Mouse (Mus musculus): Measurements from ENCODE around the gene Tbc1d9b. TPM values are rescaled to one million over a fixed set of nuclear protein-coding genes. Genes with fewer than 3 reads are reported as not detected.
"Not testable (repeated sequence)": the region's sequence is repeated elsewhere in the genome, so short reads cannot be mapped to it uniquely, and the experiment has no call there.

Tbc1d9b gene
- total RNA-seq (2017), result 34.9 to 89.4 TPM (median 86.4 TPM) in 3 replicates

DNA sequence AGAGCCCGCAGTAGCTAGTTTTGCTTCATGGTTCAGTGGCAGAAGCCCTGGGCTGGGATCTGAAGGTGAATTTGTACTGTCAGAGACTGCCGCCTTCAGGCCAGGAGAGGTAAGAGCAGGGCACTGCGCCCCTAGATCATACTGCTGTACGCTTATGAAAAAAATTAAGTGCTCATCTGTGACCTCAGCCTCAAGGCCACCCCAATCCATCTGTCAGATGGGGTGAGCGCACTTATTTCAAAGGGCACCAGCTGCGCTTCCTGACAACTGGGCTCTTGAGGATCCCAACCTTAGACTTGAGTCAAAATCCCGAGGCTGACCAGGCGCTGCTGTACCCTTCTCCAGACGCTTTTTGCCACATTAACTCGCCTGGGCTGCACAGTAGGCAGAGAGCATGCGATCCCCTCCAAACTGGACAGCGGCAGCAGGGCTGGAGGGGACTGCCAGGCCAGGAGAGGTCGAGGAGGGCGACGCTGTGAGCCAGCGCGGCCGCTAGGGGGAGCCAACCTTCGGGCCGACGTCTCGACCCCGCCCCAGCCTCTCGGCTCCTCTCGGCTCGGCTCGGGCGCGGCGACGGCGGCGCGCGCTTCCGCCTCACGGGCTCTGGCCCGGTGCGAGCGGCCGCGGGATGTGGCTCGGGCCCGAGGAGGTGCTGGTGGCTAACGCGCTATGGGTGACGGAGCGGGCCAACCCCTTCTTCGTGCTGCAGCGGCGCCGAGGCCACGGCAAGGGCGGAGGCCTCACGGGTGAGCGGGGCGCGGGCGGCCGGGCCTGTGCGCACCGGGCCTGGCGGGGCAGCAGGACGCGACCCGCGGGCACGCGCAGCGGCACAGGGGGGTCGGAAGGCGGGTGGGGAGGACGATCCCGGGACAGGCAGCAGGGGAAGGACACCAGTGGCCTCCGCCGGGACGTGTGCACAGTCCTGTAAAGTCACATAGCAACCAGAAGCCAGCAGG is at the start of gene Tbc1d9b:
Gene Tbc1d9b, plus strand, starts transcription at position 586 of the 956 bp plus-strand sequence.
- peak; percentile 73 for ATAC-seq (replicated peaks; ENCODE audit: insufficient number of reproducible peaks, low FRiP score, low TSS enrichment, poor library complexity, severe bottlenecking)

DNA sequence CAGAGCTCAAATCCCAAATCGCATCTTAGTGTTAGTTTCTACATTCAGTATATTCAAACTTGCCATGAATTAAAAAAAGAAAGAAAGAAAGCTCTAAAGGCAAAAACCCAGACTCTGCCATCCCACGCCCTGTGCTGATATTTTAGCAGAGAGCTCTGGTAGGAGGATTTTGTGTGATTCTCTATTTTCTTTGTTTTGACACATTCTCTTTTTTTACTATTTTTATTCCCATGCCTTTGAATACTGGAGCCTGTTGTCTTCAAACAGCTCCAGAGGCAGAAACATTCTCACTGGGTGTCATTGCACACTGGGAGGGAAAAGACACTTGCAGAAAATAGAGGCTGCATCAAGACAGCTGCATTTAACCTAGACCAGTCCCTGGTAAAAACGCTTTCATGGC is 45.0 kb upstream of the Tbc1d9b start:
- no peak for ATAC-seq (replicated peaks; ENCODE audit: insufficient number of reproducible peaks, low FRiP score, low TSS enrichment, poor library complexity, severe bottlenecking)

- ATAC-seq (replicated peaks; ENCODE audit: insufficient number of reproducible peaks, low FRiP score, low TSS enrichment, poor library complexity, severe bottlenecking), result no peak
Measured at GRCm38 (mm10) chr11:50089840-50090239, 41.4 kb upstream of the Tbc1d9b start.

DNA sequence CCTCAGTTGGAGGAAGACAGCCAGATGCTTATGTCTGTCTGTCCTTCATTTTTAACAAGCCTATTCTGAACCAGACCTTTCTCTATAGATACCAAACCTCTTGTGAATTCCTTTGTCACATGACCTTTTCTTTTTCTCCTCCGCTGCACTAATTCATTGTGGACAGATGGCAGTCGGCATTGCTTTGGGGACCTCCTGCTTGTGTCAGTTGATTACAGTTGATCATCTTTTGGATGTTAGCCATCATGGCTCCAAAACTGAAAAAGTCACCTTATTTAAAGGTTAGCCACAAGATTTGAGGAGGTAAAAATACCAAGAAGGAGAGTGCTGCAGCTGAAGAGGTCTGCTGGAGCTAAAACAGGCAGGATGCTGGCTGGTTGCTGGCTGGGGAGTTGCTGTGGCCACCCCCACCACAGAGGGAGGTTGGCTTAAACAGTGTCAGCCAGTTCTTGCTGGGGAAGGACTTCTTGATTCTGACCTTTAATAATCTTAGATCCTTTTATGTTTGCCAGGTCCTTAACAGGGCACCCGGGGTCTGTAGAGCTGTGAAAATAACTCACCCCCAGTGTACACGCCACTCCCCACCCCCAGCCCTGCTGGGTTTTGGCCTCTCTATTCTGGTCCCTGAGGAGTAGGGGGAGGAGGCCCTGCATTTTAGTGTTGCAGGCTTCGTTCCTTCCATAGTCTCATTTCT is 40.1 kb upstream of the Tbc1d9b start:
- ATAC-seq (replicated peaks; ENCODE audit: insufficient number of reproducible peaks, low FRiP score, low TSS enrichment, poor library complexity, severe bottlenecking), result no peak

- no peak for ATAC-seq (replicated peaks; ENCODE audit: insufficient number of reproducible peaks, low FRiP score, low TSS enrichment, poor library complexity, severe bottlenecking)
Measured at GRCm38 (mm10) chr11:50091681-50092080, 39.5 kb upstream of the Tbc1d9b start.

DNA sequence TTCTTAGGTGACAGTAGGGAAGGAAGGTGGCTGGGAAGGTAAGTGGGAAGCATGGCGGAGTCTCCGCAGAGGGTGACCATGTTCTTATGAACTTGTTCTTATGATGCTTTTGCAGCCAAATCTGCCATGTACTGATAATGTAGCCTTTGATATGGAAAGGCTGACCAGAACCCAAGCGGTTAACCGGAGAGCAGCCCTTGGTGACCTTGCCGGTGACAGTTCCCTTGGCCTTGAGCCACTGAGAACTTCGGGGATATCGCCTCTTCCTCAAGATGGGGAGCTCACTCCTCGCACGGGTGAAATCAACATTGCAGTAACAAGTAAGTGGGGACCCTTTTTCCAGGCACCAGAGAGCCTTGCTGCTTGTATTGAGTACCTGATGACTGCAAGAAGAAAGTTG is 35.5 kb upstream of the Tbc1d9b start:
- ATAC-seq (replicated peaks; ENCODE audit: insufficient number of reproducible peaks, low FRiP score, low TSS enrichment, poor library complexity, severe bottlenecking), result no peak

GRCm38 (mm10) chr11:50097091-50097490 is 34.1 kb upstream of the Tbc1d9b start:
- no peak for ATAC-seq (replicated peaks; ENCODE audit: insufficient number of reproducible peaks, low FRiP score, low TSS enrichment, poor library complexity, severe bottlenecking)

- no peak for ATAC-seq (replicated peaks; ENCODE audit: insufficient number of reproducible peaks, low FRiP score, low TSS enrichment, poor library complexity, severe bottlenecking)
Measured at GRCm38 (mm10) chr11:50098961-50099481, 32.2 kb upstream of the Tbc1d9b start.

- no peak for ATAC-seq (replicated peaks; ENCODE audit: insufficient number of reproducible peaks, low FRiP score, low TSS enrichment, poor library complexity, severe bottlenecking)
Measured at GRCm38 (mm10) chr11:50099692-50100091, 31.5 kb upstream of the Tbc1d9b start.

DNA sequence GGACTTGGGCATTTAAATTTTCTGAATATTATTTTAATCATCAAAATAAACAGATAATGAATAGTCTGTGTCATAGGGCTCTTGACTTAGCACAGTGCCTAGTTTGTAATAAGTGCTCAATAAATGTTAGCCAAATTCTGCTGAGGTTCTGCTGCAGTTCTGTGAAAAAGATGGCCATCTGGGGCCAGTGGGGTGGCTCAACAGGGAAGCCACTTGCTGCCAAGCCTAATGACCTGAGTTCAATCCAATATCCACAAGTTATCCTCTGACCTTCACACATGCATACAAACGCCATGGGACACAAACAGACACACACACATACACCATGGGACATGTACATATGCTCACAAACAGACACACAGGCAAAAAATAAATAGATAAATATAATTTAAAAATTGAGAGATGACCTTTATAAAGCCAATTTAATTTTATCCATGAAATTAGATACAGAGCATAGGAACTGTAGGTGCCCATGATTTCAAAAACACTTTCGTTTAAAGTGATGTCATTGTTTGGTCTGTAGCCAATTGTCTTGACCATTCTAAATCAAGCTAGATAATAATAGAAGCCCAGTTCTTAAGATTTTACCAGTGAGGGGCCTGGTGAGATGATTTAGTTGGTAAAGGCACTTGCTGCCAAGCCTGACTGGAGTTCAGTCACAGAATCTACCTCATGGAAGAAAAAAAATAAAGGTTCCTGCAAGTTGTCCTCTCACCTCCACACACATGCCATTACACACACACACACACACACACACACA is 30.5 kb upstream of the Tbc1d9b start:
- no peak for ATAC-seq (replicated peaks; ENCODE audit: insufficient number of reproducible peaks, low FRiP score, low TSS enrichment, poor library complexity, severe bottlenecking)

GRCm38 (mm10) chr11:50101962-50102361 is 29.2 kb upstream of the Tbc1d9b start:
- not testable (repeated sequence) for ATAC-seq (replicated peaks; ENCODE audit: insufficient number of reproducible peaks, low FRiP score, low TSS enrichment, poor library complexity, severe bottlenecking)

DNA sequence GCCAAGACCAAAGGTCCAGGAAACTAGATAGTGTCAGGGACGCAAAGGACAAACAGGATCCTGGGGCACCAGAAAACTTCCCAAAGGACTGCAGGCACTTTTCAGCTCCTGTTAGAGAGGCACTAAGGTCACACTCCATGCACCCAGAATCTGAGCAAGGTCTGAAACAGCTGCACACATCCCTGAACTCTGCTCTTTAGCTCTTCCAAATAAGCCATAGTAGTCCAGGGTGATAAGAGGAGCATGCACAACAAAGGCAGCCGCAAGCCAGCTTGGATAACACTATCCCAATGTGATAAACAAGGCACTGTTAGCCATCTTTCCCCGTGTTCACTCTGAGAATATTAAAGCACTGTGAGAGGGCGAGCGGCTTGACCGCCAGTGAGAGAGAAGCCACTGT is 27.2 kb upstream of the Tbc1d9b start:
- ATAC-seq (replicated peaks; ENCODE audit: insufficient number of reproducible peaks, low FRiP score, low TSS enrichment, poor library complexity, severe bottlenecking), result no peak

GRCm38 (mm10) chr11:50105237-50105636 is 26.0 kb upstream of the Tbc1d9b start:
- ATAC-seq (replicated peaks; ENCODE audit: insufficient number of reproducible peaks, low FRiP score, low TSS enrichment, poor library complexity, severe bottlenecking), result no peak

GRCm38 (mm10) chr11:50106024-50106423 is 25.2 kb upstream of the Tbc1d9b start:
- ATAC-seq (replicated peaks; ENCODE audit: insufficient number of reproducible peaks, low FRiP score, low TSS enrichment, poor library complexity, severe bottlenecking), result no peak

- peak; percentile 60; the same call in 1 of the 2 replicates for ATAC-seq (replicated peaks; ENCODE audit: insufficient number of reproducible peaks, low FRiP score, low TSS enrichment, poor library complexity, severe bottlenecking)
Measured at GRCm38 (mm10) chr11:50108823-50109244, 22.4 kb upstream of the Tbc1d9b start.

DNA sequence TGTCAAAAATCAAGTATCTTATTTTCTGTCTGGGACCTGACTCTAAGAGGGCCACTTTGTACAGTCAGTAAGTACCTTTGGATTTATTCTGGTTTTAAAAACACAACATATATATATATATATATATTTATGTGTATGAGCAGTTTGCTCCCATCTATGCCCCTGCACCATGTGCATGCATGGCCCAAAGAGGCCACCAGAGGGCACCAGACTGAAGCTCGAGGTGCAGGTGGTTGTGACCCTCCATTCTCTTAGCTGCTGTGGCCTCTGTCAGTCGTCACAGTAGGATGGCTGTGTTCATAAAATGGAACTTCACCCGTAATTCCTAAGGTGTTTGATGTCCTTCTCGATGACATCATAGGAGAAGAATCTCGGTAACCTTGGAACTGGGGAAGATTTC is 16.9 kb upstream of the Tbc1d9b start:
- ATAC-seq (replicated peaks; ENCODE audit: insufficient number of reproducible peaks, low FRiP score, low TSS enrichment, poor library complexity, severe bottlenecking), result peak; percentile 93

GRCm38 (mm10) chr11:50122631-50123081 is 8.5 kb upstream of the Tbc1d9b start:
- no peak for ATAC-seq (replicated peaks; ENCODE audit: insufficient number of reproducible peaks, low FRiP score, low TSS enrichment, poor library complexity, severe bottlenecking)

- no peak for ATAC-seq (replicated peaks; ENCODE audit: insufficient number of reproducible peaks, low FRiP score, low TSS enrichment, poor library complexity, severe bottlenecking)
Measured at GRCm38 (mm10) chr11:50127781-50128180, 3.4 kb upstream of the Tbc1d9b start.

GRCm38 (mm10) chr11:50131801-50132201 is 605 bp downstream of the Tbc1d9b start:
- no peak for ATAC-seq (replicated peaks; ENCODE audit: insufficient number of reproducible peaks, low FRiP score, low TSS enrichment, poor library complexity, severe bottlenecking)

Data from monocyte, adult 5-6 weeks (primary cell).